Mouse (Mus musculus) ES-Bruce4 (cell line): ENCODE results near the gene Pex11b. TPM values are rescaled to one million over a fixed set of nuclear protein-coding genes. Genes with fewer than 3 reads are reported as not detected.
A peak's percentile ranks its signal among the peaks of the same experiment; 100 is the strongest.

Source experiments
- H3K27ac ChIP-seq: 2 replicates; pipeline ENCODE4 v1.5.1; 2012; ENCODE audit warnings: low read length, inconsistent platforms; ENCODE audit not compliant: insufficient read depth
- H3K27me3 ChIP-seq: 2 replicates; pipeline ENCODE4 v1.6.1; 2012; ENCODE audit warnings: mild to moderate bottlenecking, low read length, inconsistent platforms; ENCODE audit not compliant: control insufficient read depth, poor library complexity, insufficient read depth, severe bottlenecking
- H3K36me3 ChIP-seq: 2 replicates; pipeline ENCODE4 v1.6.1; 2012; ENCODE audit warnings: inconsistent platforms, mild to moderate bottlenecking, low read length, moderate library complexity; ENCODE audit not compliant: control insufficient read depth, poor library complexity, insufficient read depth, severe bottlenecking
- H3K4me1 ChIP-seq: one replicate; pipeline ENCODE4 v1.8.1; 2011; ENCODE audit warnings: low read length; ENCODE audit not compliant: control insufficient read depth, insufficient read depth
- H3K4me3 ChIP-seq: 2 replicates; pipeline ENCODE4 v1.5.1; 2011; ENCODE audit warnings: low read depth, mild to moderate bottlenecking, low read length
- H3K9ac ChIP-seq: 2 replicates; pipeline ENCODE4 v1.6.1; 2012; ENCODE audit warnings: low read depth, mild to moderate bottlenecking, inconsistent platforms; ENCODE audit not compliant: poor library complexity, severe bottlenecking
- H3K9me3 ChIP-seq: replicated peaks from 2 replicates; pipeline ENCODE4 v1.6.1; 2012; ENCODE audit warnings: mild to moderate bottlenecking, low read length, inconsistent platforms; ENCODE audit not compliant: control insufficient read depth, poor library complexity, insufficient read depth, severe bottlenecking
- CTCF ChIP-seq: IDR thresholded peaks from one replicate; pipeline ENCODE4 v1.8.1; 2011; ENCODE audit warnings: low read depth, low read length
- EP300 ChIP-seq: IDR thresholded peaks from 2 replicates; pipeline ENCODE4 v1.6.1; 2011; ENCODE audit warnings: low read depth, low read length; ENCODE audit not compliant: insufficient read depth
- POLR2A ChIP-seq: IDR thresholded peaks from one replicate; pipeline ENCODE4 v1.8.1; 2011; ENCODE audit warnings: low read length; ENCODE audit not compliant: insufficient read depth
- polyA plus RNA-seq: library from polyadenylated mRNA; stranded (reverse); fragments of >200 nt; gene quantifications from 2 replicates; pipeline ENCODE4 v1.2.4, GENCODE M21; 2011; ENCODE audit warnings: low read depth; ENCODE audit not compliant: missing spikeins, insufficient read depth, insufficient read length

Gene Pex11b
- polyA plus RNA-seq, 1 experiment: 22.3 TPM

DNA sequence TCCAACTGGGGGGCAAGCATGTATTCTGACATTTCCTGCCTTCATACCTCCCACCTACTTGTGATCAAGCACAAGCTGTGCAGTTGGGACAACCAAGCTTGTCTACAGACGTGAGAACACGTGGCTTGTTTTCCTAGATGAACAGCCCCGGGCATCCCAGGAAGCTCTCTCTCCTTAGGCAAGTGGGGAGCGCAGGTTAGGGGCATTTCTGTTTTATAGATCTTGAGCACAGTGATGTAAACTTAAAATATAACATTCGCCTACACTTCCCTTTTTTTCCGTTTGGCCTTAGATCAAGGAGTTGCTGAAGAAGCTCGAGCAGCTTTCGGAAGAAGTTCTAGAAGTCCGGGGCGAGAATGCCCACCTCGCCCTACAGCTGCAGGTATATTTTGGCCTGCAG lies 53.7 kb downstream of the Pex11b start:
- no peaks in the 10 kb centered on the region for H3K36me3 ChIP-seq
- TF ChIP-seq POLR2A (no peak), CTCF (no peak), EP300 (no peak)
- H3K9ac ChIP-seq: no peak overlapping the region; the same call in 1 of the 2 replicates
- no peaks in the 10 kb centered on the region for H3K27me3 ChIP-seq
- H3K9me3 ChIP-seq: no peaks in the 10 kb centered on the region
- H3K4me3 ChIP-seq: no peak overlapping the region
- H3K4me1 ChIP-seq: peaks cover 2% of the 10 kb centered on the region
- H3K27ac ChIP-seq: no peak overlapping the region

DNA sequence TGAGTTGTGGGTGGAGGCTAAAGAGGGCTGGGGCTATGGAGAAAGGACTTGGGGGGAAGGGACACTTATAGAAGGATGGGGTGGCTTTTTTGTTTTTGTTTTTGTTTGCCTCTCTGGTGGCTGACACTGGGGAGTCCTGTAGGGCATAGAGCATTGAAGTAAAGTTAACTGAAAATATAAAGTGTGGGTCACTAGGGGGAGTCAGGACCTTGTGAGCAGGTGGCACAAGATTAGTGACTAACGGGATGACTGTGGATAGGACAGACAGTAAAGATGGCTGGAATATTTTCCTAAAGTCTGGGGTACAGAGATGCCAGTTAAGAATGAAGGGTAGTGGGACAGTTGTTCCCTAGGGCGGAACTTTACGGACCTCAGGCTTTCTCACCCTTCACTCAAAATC lies 55.1 kb downstream of the Pex11b start:
- Histone ChIP-seq H3K9ac (no peak overlapping the region), H3K36me3 (no peaks in the 10 kb centered on the region), H3K27me3 (no peaks in the 10 kb centered on the region), H3K4me1 (no peaks in the 10 kb centered on the region), H3K27ac (0 out of 2 replicates have a peak overlapping the region, but pooled peaks have one; percentile 3), H3K4me3 (no peak overlapping the region), H3K9me3 (no peaks in the 10 kb centered on the region)
- TF ChIP-seq EP300 (no peak), CTCF (no peak), POLR2A (no peak)

DNA sequence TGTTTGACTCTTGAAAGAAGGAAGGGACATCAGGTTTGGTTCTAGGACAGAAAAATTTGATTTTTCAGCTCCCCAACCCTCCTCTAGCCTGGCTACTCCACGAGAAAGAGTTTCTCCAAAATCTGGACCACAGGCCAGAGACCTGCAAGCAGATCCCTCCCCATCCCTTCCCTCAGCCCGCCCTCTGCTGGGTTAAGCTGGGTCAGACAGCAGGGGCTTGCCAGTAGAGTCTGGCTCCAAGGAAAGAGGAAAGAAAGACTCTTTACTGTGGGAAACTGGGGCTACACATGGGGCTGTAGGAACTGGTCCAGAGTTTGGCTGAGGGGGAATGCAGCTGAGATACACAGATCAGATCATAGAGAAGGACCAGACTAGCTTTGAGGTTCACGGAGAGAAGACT lies 57.3 kb downstream of the Pex11b start:
- Histone ChIP-seq H3K27ac (no peak overlapping the region), H3K4me1 (no peaks in the 10 kb centered on the region), H3K27me3 (no peaks in the 10 kb centered on the region), H3K9ac (no peak overlapping the region), H3K4me3 (peak overlapping the region; percentile 19; the same call in 1 of the 2 replicates), H3K36me3 (no peaks in the 10 kb centered on the region), H3K9me3 (no peaks in the 10 kb centered on the region)
- TF ChIP-seq CTCF: peak; percentile 58
- TF ChIP-seq POLR2A: no peak

DNA sequence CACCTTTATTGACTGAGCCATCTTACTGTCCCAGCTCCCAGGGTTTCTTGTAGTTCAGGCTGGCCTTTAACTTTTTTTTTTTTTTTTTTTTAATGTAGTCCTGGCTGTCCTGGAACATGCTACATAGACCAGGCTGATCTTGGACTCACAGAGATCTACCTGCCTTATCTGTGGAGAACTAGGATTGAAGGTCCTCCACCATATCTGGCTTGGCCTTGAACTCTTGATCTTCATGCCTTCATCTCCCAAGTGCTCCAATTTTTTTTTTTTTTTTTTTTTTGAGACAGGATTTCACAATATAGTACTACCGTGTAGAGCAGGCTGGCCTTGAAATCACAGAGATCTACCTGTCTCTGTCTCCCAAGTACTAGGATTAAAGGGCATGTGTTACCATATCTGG lies 58.4 kb downstream of the Pex11b start:
- Histone ChIP-seq H3K4me1 (no peaks in the 10 kb centered on the region), H3K9ac (no peak overlapping the region), H3K27me3 (no peaks in the 10 kb centered on the region), H3K9me3 (no peaks in the 10 kb centered on the region), H3K4me3 (no peak overlapping the region), H3K36me3 (no peaks in the 10 kb centered on the region), H3K27ac (no peak overlapping the region)
- TF ChIP-seq POLR2A (no peak), EP300 (no peak), CTCF (no peak)

Other genes with a start within 250 kb of the Pex11b start
- gene BC107364, start 183.1 kb upstream of the Pex11b start, polyA plus RNA-seq: 4.6 TPM in 2 replicates
- 0.88 and 1.2 TPM in 2 replicates for gene Hfe2, start 110.2 kb upstream of the Pex11b start, polyA plus RNA-seq
- 450 and 464 TPM in 2 replicates for gene Txnip, start 77.4 kb upstream of the Pex11b start, polyA plus RNA-seq
- 1.1 and 1.7 TPM in 2 replicates for gene Gm16253, start 58.4 kb upstream of the Pex11b start, polyA plus RNA-seq
- 16.2 and 22.8 TPM in 2 replicates for gene Polr3gl, start 41.2 kb upstream of the Pex11b start, polyA plus RNA-seq
- gene Ankrd34a, start 38.7 kb upstream of the Pex11b start, polyA plus RNA-seq: 0.31 and 0.43 TPM in 2 replicates
- gene Lix1l, start 34.2 kb upstream of the Pex11b start, polyA plus RNA-seq: 2.5 and 3.1 TPM in 2 replicates
- 325 and 344 TPM in 2 replicates for gene Rbm8a, start 5.4 kb upstream of the Pex11b start, polyA plus RNA-seq
- gene Gm42957, start 98 bp downstream of the Pex11b start, polyA plus RNA-seq: 0.35 TPM in 1 of 2 replicates, not detected in the other
- 0.43 and 1.1 TPM in 2 replicates for gene Itga10, start 10.2 kb downstream of the Pex11b start, polyA plus RNA-seq
- gene Ankrd35, start 34.8 kb downstream of the Pex11b start, polyA plus RNA-seq: 3.5 and 3.7 TPM in 2 replicates
- gene Pias3, start 61.0 kb downstream of the Pex11b start, polyA plus RNA-seq: 31.8 and 42.1 TPM in 2 replicates
- gene Nudt17, start 73.2 kb downstream of the Pex11b start, polyA plus RNA-seq: 9.9 and 10.7 TPM in 2 replicates
- gene Polr3c, start 92.3 kb downstream of the Pex11b start, polyA plus RNA-seq: 43.0 and 46.6 TPM in 2 replicates
- 49.9 and 52.3 TPM in 2 replicates for gene Rnf115, start 92.3 kb downstream of the Pex11b start, polyA plus RNA-seq
- 2.4 and 3.2 TPM in 2 replicates for gene Pdzk1, start 193.9 kb downstream of the Pex11b start, polyA plus RNA-seq
- not detected in 2 replicates for gene Cd160, start 194.0 kb downstream of the Pex11b start, polyA plus RNA-seq